Mouse (Mus musculus) frontal cortex, adult 2 months (tissue): ENCODE measurements around the gene Rapgef2. TPM values are rescaled to one million over a fixed set of nuclear protein-coding genes. Genes with fewer than 3 reads are reported as not detected.

Experiments
- DNase-seq, 2 experiments: peaks; one replicate each; pipeline ENCODE4 v3.0.0; 2022; ENCODE audit warnings: low spot score in 1 of 2; ENCODE audit errors: extremely low spot score in 1 of 2
- polyA plus RNA-seq: library from polyadenylated mRNA; depleted of rRNA; stranded (reverse); fragments of >200 nt; gene quantifications from 2 replicates; pipeline ENCODE4 v1.2.3, GENCODE M21; 2012; rRNA removed

Gene Rapgef2
- 52.8 and 60.3 TPM in 2 replicates for polyA plus RNA-seq

DNA sequence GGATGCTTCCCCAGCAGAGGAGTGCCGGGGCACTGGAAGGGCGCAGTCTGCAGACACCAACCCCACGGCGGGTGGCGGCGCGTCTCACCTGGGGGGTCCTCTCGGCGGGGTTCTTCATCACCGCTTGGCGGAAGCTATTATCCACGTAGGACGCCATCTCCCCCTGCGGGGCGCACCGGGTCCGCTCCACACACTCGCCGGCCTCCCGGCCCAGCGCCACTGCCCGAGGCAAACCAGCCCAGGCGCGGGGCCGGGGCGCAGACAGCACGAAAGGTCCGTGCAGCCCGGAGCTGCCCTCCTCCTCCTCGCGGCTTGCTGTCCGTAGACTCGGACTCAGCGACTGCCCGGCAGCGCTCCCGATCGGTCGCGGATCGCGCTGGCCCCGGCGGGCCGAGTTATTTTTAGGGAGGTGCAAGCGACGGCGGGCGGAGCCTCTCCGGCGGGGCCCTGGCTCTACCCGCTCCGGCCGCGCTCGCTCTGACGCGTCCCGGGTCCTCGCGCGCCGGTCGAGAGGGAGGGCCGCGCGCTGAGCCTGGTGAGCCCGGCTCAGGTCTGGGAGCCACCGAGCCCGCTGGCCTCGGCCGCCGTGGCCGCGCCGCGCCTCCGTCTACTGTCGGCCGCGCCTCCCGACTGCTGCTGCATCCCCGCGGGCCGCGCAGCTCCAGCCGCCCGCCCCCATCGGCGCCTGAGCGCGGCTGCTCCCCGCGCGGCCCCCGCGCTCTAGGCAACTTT, at the start of gene Rapgef2:
Gene Rapgef2 (minus strand): TSS at position 142 of the 732 bp plus-strand sequence.
- peak in 1 of 2 experiments; percentile 47 for DNase-seq

DNA sequence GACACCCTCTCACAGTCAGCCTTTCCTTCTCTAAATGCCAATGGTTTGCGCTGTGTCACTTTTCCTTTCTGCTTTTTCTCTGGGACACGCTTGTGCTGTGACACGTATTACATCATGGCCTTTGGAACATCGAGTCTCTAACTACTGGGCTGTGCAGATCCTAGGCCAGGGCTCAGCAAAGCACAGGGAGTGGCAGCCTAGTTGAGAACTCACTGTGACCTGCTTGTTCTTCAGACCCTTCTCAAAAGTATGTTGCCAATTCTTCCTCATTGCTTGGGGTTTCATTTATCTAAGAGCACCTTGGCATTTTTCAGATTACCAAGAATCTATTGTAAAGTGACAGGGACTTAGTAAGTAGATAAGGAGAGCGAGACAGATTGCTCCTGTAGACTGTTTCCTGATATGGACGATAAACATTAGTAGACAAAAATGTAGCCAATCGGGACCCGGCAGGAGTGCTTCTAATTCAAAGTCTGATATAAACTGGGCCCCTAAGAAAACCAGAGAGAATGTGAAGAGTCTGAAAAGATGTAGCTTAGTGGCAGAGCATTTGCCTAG, 47.4 kb upstream of the Rapgef2 start:
- DNase-seq: no peak

- DNase-seq: no peak
Observed at GRCm38 (mm10) chr3:79333051-79333450, 46.7 kb upstream of the Rapgef2 start.

- DNase-seq: no peak
Observed at GRCm38 (mm10) chr3:79329691-79330315, 43.5 kb upstream of the Rapgef2 start.

DNA sequence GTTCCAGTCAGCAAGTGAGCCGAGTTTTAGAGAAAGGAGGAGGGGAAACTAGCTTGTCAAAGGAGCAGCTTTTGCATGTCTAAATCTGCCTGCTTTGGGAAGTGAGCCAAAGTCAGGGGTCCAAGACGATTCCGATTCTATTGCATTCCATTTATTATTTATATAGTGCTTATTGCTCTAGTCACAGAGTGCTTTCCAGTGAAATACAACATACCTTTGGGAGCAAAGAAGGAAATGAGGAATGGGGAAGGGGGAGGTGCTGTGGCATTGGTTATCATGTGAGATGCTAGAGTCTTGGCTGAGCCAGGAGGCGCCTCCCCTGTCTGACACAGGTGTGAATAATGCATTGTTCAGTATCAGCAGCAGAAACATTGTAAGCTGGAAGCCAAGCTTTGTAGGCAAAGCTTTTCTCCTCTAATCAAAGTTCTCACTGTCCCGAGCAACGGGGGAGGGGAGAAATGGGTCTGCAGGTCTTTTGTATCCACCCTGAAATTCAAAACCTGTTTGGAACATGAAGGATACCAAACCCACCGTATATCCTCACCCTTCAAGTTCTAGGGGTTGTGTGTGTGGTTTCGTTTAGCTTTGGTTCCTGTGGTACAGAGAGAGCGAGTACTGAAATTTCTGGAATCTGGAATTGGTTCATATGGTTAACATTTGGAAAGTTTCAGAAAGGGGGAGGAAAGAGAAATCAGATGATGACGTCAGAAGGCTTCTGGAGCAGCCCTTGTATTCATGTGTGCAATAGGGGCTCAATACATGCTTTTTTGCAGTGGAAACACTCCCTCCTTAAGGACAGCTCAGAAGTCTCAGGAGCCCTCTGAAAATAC, 38.6 kb upstream of the Rapgef2 start:
- no peak for DNase-seq

GRCm38 (mm10) chr3:79314006-79314698, 27.8 kb upstream of the Rapgef2 start:
- peak; percentile 91 to 94 for DNase-seq

- no peak for DNase-seq
Observed at GRCm38 (mm10) chr3:79311895-79312294, 25.6 kb upstream of the Rapgef2 start.

DNA sequence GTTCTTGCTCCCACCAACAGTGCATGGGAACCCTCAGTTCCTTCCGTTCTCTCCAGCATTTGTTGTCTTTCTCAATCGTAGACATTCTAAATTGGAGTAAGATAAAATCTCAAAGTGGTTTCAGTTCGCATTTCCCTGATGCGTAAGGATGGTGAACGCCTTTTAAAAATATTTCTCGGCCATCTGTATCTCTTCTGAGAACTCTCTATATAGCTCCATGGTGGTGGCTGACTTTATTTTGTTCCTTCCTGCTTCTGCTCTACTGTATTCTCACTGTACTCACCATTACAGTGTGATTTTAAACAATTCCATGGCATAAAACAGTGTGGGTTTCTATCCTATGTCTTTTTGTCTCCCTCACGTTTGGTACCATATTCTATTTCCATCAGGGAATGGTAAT, 23.9 kb upstream of the Rapgef2 start:
- DNase-seq: peak in 1 of 2 experiments; percentile 32

DNA sequence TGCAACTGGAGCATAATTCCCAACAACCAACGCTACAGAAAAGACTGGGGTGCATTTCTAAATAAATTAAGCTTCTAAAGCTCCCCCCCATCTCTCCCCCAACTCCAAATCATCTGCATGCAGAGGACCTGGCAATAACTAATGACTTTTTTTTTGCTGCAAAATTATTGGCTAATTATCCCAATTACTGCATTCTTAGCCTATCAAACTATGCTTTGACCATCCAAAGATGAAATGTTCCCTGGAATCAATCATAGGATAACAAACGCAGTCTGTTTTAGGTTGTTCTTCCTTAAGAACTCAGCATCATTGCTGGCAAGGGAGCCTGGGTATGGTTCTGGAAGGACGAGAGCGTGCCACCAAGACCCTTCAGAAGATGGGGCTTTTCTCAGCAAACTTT, 22.3 kb upstream of the Rapgef2 start:
- DNase-seq: no peak

- DNase-seq: no peak
Observed at GRCm38 (mm10) chr3:79299401-79299800, 13.1 kb upstream of the Rapgef2 start.

GRCm38 (mm10) chr3:79297281-79297680, 11.0 kb upstream of the Rapgef2 start:
- DNase-seq: no peak

DNA sequence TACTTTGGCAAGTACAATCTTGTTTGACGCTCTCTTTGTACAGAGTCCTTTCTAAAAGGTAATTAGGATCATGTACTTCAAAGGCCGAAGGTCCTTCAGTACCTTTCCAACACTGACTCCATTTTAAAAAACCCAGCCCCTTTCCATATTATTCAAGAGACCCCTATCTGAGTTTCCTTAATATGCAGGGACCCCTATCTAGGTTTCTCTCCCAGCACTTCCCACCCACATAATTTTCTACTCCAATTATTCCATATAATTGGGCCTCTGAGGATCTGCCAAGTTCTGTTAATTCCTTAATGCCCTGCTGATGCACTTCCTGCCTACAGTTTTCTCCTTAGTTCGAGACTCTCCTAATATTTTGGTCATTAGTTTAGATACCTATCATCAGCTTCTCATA, 10.3 kb upstream of the Rapgef2 start:
- DNase-seq: no peak

- no peak for DNase-seq
Observed at GRCm38 (mm10) chr3:79296049-79296448, 9.7 kb upstream of the Rapgef2 start.

- no peak for DNase-seq
Observed at GRCm38 (mm10) chr3:79294701-79295100, 8.4 kb upstream of the Rapgef2 start.

DNA sequence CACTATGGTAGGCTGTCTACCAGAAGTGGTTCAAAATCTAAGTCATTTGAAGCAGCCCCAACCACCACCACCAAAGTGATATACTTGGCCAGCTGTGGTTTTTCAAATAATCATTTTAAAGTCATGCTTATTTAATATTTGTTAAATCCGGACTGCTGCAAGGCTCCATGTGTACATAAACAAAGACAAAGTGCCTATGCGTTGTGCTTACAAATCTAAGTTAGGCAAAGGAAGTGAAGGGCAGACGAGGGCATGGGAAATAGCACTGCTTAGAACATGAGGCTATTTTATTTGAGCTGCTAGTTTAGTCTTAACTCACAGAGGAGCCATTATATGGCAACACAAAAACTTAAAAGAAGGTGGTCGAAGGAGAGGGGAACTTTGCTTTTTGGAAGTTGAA, 6.7 kb upstream of the Rapgef2 start:
- DNase-seq: no peak

GRCm38 (mm10) chr3:79289050-79289449, 2.7 kb upstream of the Rapgef2 start:
- DNase-seq: peak; percentile 35 to 67

GRCm38 (mm10) chr3:79287699-79288458, 1.6 kb upstream of the Rapgef2 start:
- DNase-seq: peak in 1 of 2 experiments; percentile 35

DNA sequence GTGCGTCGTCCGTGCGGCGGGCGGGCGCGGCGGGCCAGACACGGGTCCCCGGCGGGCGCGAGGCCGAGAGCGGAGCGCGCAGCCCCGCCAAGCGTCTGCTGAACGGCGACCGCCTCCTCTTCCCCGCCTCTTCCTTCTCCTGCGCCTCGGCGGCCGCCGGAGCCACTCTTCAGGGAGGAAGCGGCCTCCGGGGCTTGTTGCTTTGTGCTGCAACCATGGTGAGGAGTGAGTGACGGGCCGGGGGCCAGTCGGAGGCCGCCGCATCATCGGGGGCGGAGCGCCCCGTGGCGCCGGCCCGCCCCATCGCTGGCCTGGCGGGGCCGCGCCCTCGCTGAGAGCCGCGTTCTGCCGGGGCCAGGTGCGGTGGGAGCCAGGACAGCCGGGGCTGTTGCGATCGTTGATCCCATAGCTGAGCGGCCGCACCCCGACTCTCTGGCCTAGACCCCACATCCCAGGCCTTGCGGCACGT, 825 bp upstream of the Rapgef2 start:
- DNase-seq: peak; percentile 89 to 97

DNA sequence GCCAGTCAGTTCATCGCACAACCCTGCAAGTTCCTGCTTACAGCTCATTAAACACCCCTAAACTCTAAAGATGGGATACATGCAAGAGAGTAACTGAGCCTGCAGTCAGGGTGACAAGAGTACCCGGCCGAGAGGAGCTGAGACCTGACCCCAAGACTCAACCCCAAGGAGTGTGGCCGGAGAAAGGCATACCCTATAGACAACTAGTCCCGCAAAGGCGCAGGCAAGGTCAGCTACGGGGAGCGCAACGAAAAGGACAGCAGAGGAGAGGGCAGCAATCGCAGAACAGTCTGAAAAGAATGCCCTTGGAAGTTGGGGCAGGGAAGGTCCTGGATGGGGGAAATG, 314 bp downstream of the Rapgef2 start:
- peak in 1 of 2 experiments; percentile 28 for DNase-seq
